Mouse (Mus musculus): Measurements from ENCODE around the gene Ipo8. TPM values are rescaled to one million over a fixed set of nuclear protein-coding genes. Genes with fewer than 3 reads are reported as not detected.
A peak's percentile ranks its signal among the peaks of the same experiment; 100 is the strongest.

The Ipo8 gene
- polyA plus RNA-seq, 1 experiment: 14.1 TPM

DNA sequence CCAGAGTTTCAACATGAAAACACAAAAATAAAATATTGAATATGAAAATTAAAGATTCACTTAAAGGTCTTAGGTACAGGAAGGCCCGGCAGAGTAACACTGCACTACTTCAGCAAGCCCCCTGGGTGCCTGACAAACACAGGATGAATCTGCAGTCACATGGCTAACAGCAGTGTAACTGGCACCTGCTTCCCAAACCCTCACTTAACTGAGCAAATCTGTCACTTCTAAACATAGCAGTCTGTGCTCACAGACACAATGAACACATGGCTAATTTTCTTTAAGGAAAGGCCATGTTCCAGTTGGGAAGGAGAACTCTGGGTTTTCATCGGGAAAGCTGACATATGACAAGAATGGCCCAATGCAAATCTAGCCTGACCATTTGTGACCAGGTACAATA, 36.1 kb downstream of the Ipo8 start:
- no peaks in the 10 kb centered on the region for H3K79me3 ChIP-seq (ENCODE audit: low read depth)
- H3ac ChIP-seq (ENCODE audit: control insufficient read depth, insufficient read length, low read depth): no peak overlapping the region
- no peaks in the 10 kb centered on the region for H3K27me3 ChIP-seq (ENCODE audit: control insufficient read depth, insufficient read depth, insufficient read length)
- TF ChIP-seq CEBPB (IDR thresholded peaks at IDR 0.05; ENCODE audit: low read depth) (no peak), MYOD1 (IDR thresholded peaks at IDR 0.05; ENCODE audit: control insufficient read depth, insufficient read length, low read depth) (no peak), FOSL1 (IDR thresholded peaks at IDR 0.05; ENCODE audit: insufficient read depth, low read length, poor library complexity, severe bottlenecking) (no peak), CTCF (IDR thresholded peaks at IDR 0.05; ENCODE audit: control insufficient read depth, insufficient read depth, insufficient read length) (no peak)
- H3K36me3 ChIP-seq (ENCODE audit: control insufficient read depth, insufficient read depth): peaks cover 54% of the 10 kb centered on the region
- no peaks in the 10 kb centered on the region for H3K79me2 ChIP-seq (ENCODE audit: control insufficient read depth, insufficient read depth)
- H3K4me3 ChIP-seq (ENCODE audit: insufficient read depth, poor library complexity, severe bottlenecking): no peak overlapping the region

DNA sequence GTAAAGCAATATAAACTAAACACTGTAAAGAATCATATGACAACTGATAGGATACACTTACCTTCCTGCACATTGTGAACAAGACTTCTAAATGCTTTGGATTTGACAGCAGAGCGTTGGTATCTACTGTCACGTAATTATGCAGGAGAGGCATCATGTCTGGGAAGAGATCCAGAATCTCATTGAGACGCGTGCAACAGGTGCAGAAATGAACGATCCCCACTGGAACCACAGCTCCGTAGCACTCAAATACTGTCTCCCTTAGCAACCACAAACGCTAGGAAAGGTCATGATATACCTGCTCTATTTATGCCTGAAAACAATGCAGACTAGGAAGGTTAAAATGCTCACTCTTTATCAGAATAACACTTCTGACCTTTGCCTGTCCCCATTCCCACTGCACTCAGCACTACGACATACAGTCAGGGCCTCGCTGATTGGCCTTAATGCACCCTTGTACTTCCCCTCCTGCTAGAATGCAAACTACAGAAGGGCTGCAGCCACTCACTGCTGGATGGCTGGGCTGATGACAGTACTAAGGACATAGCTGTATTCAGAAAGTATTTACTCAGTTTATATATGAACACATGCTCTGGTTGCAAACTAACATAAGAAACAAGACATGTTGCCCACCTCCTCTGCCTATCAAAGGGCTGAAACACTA, 42.1 kb downstream of the Ipo8 start:
- Histone ChIP-seq H3K79me3 (ENCODE audit: low read depth) (no peaks in the 10 kb centered on the region), H3K36me3 (ENCODE audit: control insufficient read depth, insufficient read depth) (peaks cover 58% of the 10 kb centered on the region), H3ac (ENCODE audit: control insufficient read depth, insufficient read length, low read depth) (no peak overlapping the region), H3K4me3 (ENCODE audit: insufficient read depth, poor library complexity, severe bottlenecking) (no peak overlapping the region), H3K79me2 (ENCODE audit: control insufficient read depth, insufficient read depth) (no peaks in the 10 kb centered on the region), H3K27me3 (ENCODE audit: control insufficient read depth, insufficient read depth, insufficient read length) (no peaks in the 10 kb centered on the region)
- TF ChIP-seq MYOD1 (IDR thresholded peaks at IDR 0.05; ENCODE audit: control insufficient read depth, insufficient read length, low read depth): peak; percentile 9
- TF ChIP-seq CTCF (IDR thresholded peaks at IDR 0.05; ENCODE audit: control insufficient read depth, insufficient read depth, insufficient read length): no peak
- no peak for TF ChIP-seq USF1 (IDR thresholded peaks at IDR 0.05; ENCODE audit: low read depth)
- no peak for TF ChIP-seq MYOG (IDR thresholded peaks at IDR 0.05; ENCODE audit: control insufficient read depth, extremely low read depth, insufficient read length)
- TF ChIP-seq MAX (IDR thresholded peaks at IDR 0.05): no peak
- no peak for TF ChIP-seq CEBPB (IDR thresholded peaks at IDR 0.05; ENCODE audit: low read depth)

DNA sequence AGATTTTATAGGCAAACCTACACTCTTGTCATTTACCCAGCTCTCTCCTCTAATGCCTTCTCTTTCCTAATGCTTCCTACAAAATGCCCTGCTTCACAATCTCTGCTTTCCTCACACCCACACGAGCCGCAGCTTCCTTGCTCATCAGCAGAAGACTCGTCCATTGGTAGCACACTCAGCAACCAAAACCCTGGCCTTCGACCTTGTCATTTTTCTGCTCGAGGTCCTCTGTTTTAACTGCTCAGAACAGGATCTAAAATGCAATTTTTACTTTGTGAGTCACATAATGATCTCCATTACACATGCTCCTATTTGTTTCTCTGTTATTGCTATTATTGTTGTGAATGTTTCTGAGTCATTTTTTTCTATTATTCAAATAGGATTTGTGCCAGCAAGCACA, 45.1 kb downstream of the Ipo8 start:
- H3K36me3 ChIP-seq (ENCODE audit: control insufficient read depth, insufficient read depth): peaks cover 56% of the 10 kb centered on the region
- H3K79me3 ChIP-seq (ENCODE audit: low read depth): no peaks in the 10 kb centered on the region
- no peak overlapping the region for H3K4me3 ChIP-seq (ENCODE audit: insufficient read depth, poor library complexity, severe bottlenecking)
- H3K27me3 ChIP-seq (ENCODE audit: control insufficient read depth, insufficient read depth, insufficient read length): no peaks in the 10 kb centered on the region
- TF ChIP-seq MAX (IDR thresholded peaks at IDR 0.05): no peak
- no peak for TF ChIP-seq USF1 (IDR thresholded peaks at IDR 0.05; ENCODE audit: low read depth)
- TF ChIP-seq FOSL1 (IDR thresholded peaks at IDR 0.05; ENCODE audit: insufficient read depth, low read length, poor library complexity, severe bottlenecking): no peak
- TF ChIP-seq CTCF (IDR thresholded peaks at IDR 0.05; ENCODE audit: control insufficient read depth, insufficient read depth, insufficient read length): no peak
- no peak for TF ChIP-seq MYOG (IDR thresholded peaks at IDR 0.05; ENCODE audit: control insufficient read depth, extremely low read depth, insufficient read length)
- TF ChIP-seq MYOD1 (IDR thresholded peaks at IDR 0.05; ENCODE audit: control insufficient read depth, insufficient read length, low read depth): no peak
- TF ChIP-seq CEBPB (IDR thresholded peaks at IDR 0.05; ENCODE audit: low read depth): no peak
- H3K79me2 ChIP-seq (ENCODE audit: control insufficient read depth, insufficient read depth): no peaks in the 10 kb centered on the region
- H3ac ChIP-seq (ENCODE audit: control insufficient read depth, insufficient read length, low read depth): no peak overlapping the region

DNA sequence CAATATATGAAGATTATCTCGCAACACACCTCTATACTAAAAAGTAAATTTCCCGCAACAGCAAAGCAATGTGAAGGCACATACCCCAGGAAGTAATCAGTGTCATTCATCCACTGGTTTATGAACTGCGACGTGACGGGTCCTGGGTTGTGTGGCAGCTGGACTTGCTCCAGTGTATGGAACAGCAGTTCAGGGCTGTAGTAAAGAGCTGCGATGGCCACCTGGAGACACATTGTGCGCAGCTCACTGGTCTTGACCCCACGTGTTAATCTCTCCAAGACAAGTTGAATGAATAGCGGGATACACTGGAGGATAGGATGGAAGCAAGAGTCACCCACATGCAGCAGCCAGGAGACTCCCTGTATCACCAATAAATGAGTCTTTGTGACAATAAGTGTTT, 46.8 kb downstream of the Ipo8 start:
- Histone ChIP-seq H3K79me2 (ENCODE audit: control insufficient read depth, insufficient read depth) (no peaks in the 10 kb centered on the region), H3K36me3 (ENCODE audit: control insufficient read depth, insufficient read depth) (peaks cover 55% of the 10 kb centered on the region), H3K79me3 (ENCODE audit: low read depth) (no peaks in the 10 kb centered on the region), H3K27me3 (ENCODE audit: control insufficient read depth, insufficient read depth, insufficient read length) (no peaks in the 10 kb centered on the region), H3K4me3 (ENCODE audit: insufficient read depth, poor library complexity, severe bottlenecking) (no peak overlapping the region), H3ac (ENCODE audit: control insufficient read depth, insufficient read length, low read depth) (no peak overlapping the region)
- TF ChIP-seq CTCF (IDR thresholded peaks at IDR 0.05; ENCODE audit: control insufficient read depth, insufficient read depth, insufficient read length) (no peak), CEBPB (IDR thresholded peaks at IDR 0.05; ENCODE audit: low read depth) (no peak)

DNA sequence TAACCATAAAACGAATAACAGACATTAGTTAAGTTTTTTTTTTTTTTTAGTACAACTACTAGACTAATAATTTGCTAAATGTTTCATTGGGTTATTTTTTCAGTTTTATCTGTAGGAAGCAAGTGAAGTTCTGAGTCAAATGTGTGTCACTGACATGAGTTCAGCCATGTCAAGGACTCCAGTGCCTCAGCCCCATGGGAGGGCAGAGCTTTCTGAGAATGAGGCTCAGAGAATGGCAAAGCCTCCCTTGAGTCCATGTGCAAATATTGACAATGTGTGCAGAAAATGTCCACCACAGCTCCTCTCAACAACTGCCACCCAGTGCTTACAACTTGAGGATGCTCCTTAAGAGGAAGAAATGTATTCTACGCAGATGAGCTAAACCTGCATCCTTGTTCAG, 55.0 kb downstream of the Ipo8 start:
- H3K79me2 ChIP-seq (ENCODE audit: control insufficient read depth, insufficient read depth): no peaks in the 10 kb centered on the region
- H3K27me3 ChIP-seq (ENCODE audit: control insufficient read depth, insufficient read depth, insufficient read length): no peaks in the 10 kb centered on the region
- TF ChIP-seq USF1 (IDR thresholded peaks at IDR 0.05; ENCODE audit: low read depth): no peak
- no peak for TF ChIP-seq MAX (IDR thresholded peaks at IDR 0.05)
- TF ChIP-seq MYOG (IDR thresholded peaks at IDR 0.05; ENCODE audit: control insufficient read depth, extremely low read depth, insufficient read length): no peak
- no peak for TF ChIP-seq MYOD1 (IDR thresholded peaks at IDR 0.05; ENCODE audit: control insufficient read depth, insufficient read length, low read depth)
- TF ChIP-seq CTCF (IDR thresholded peaks at IDR 0.05; ENCODE audit: control insufficient read depth, insufficient read depth, insufficient read length): no peak
- no peak for TF ChIP-seq FOSL1 (IDR thresholded peaks at IDR 0.05; ENCODE audit: insufficient read depth, low read length, poor library complexity, severe bottlenecking)
- no peak for TF ChIP-seq CEBPB (IDR thresholded peaks at IDR 0.05; ENCODE audit: low read depth)
- H3K4me3 ChIP-seq (ENCODE audit: insufficient read depth, poor library complexity, severe bottlenecking): no peak overlapping the region
- H3K79me3 ChIP-seq (ENCODE audit: low read depth): no peaks in the 10 kb centered on the region
- no peak overlapping the region for H3ac ChIP-seq (ENCODE audit: control insufficient read depth, insufficient read length, low read depth)
- H3K36me3 ChIP-seq (ENCODE audit: control insufficient read depth, insufficient read depth): peaks cover 56% of the 10 kb centered on the region

DNA sequence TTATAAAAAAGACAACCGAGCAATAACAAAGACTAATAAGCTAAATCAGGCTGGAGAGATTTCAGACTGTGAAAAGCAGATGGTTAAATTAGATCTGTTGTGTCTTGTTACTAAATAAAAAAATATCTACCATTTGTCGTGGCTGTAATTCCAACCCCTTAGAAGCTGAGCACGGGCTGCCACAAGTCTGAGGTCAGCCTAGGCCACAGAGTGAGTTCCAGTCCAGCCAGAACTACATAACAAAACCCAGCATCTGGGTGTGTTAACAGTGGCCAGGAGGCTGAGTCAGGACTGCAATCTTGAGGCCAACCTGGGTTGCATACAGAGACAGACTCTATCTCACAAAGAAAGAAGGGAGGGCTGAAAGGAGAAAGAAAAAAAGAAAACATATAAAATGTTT, 59.8 kb downstream of the Ipo8 start:
- H3K36me3 ChIP-seq (ENCODE audit: control insufficient read depth, insufficient read depth): peaks cover 39% of the 10 kb centered on the region
- TF ChIP-seq USF1 (IDR thresholded peaks at IDR 0.05; ENCODE audit: low read depth) (no peak), MYOG (IDR thresholded peaks at IDR 0.05; ENCODE audit: control insufficient read depth, extremely low read depth, insufficient read length) (no peak), FOSL1 (IDR thresholded peaks at IDR 0.05; ENCODE audit: insufficient read depth, low read length, poor library complexity, severe bottlenecking) (no peak), MAX (IDR thresholded peaks at IDR 0.05) (no peak), MYOD1 (IDR thresholded peaks at IDR 0.05; ENCODE audit: control insufficient read depth, insufficient read length, low read depth) (no peak), CEBPB (IDR thresholded peaks at IDR 0.05; ENCODE audit: low read depth) (no peak), CTCF (IDR thresholded peaks at IDR 0.05; ENCODE audit: control insufficient read depth, insufficient read depth, insufficient read length) (no peak)

More for the DNA sequence above, 59.8 kb downstream of the Ipo8 start:
- no peaks in the 10 kb centered on the region for H3K79me2 ChIP-seq (ENCODE audit: control insufficient read depth, insufficient read depth)
- H3K27me3 ChIP-seq (ENCODE audit: control insufficient read depth, insufficient read depth, insufficient read length): no peaks in the 10 kb centered on the region
- H3K79me3 ChIP-seq (ENCODE audit: low read depth): no peaks in the 10 kb centered on the region
- H3K4me3 ChIP-seq (ENCODE audit: insufficient read depth, poor library complexity, severe bottlenecking): no peak overlapping the region
- no peak overlapping the region for H3ac ChIP-seq (ENCODE audit: control insufficient read depth, insufficient read length, low read depth)
